Mouse (Mus musculus): Measurements from ENCODE around the gene Dok1. TPM values are rescaled to one million over a fixed set of nuclear protein-coding genes. Genes with fewer than 3 reads are reported as not detected.

The Dok1 gene
- total and polyA plus RNA-seq, 3 experiments = 18.7 to 22.3 TPM; not detected in 1

DNA sequence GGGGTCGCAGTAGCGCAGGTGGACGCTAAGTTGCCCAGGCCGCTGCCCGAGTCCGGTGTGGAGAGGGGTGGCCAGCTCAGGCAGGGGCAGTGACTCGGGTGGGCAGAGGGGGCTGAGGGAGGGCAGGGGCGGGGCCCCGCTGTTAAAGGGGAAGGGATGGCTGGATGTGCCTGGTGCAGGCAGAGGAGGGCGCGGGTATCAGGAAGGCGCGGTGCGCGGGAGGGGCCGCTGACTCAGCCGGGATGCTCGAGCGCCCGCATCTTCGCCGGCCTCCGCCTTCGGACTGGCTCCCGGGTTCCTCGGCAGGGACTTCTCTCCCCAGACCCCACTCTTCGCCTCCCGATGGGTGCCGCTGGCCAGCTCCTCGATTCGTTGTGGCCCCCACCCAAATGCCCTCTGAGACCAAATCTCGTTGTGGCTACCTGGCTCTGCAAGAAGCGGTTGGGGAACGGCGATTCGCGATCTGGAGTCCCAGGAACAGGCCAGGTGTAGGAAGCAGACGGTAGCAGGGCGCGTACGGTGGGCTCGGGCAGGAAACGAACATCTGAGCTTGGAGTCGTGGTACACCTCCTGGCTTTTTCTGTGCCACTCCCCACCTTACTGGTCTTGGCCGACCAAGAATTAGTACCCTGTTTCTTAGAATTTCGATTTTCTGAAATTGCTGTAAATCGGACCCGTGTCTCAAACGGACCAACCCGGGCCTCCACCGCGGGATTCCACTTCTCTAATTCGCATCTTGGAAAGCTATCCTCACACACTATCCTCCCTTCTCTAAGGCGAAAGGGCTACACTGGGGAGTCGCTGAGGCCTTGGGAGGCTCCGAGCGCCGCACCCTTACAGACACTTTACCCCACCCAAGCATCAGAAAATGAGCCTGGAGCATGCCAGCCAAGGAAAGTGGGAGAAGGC lies 37.3 kb upstream of the Dok1 start:
- DNase-seq (ENCODE audit: low read depth, low spot score) = no peak
- H3K4me3 ChIP-seq (ENCODE audit: control insufficient read depth in 1 of 2, insufficient read depth in 1 of 2, low read depth in 2 of 2, low read length in 2 of 2) = no peak overlapping the region
- no peaks in the 10 kb centered on the region for H3K27me3 ChIP-seq (ENCODE audit: control insufficient read depth in 1 of 2, insufficient read depth in 2 of 2, low read length in 2 of 2)
- no peaks in the 10 kb centered on the region for H3K4me1 ChIP-seq (ENCODE audit: control insufficient read depth in 1 of 2, insufficient read depth in 2 of 2, low read length in 2 of 2)
- TF ChIP-seq E2F4 (IDR thresholded peaks at IDR 0.05; ENCODE audit: borderline replicate concordance, low read depth, low read length) (no peak), POLR2AphosphoS2 (IDR thresholded peaks at IDR 0.05; ENCODE audit: low read length) (no peak), GATA1 (IDR thresholded peaks at IDR 0.05; ENCODE audit: low read depth, low read length) (no peak), NELFE (IDR thresholded peaks at IDR 0.05; ENCODE audit: low read depth, low read length) (no peak), BHLHE40 (IDR thresholded peaks at IDR 0.05; ENCODE audit: borderline replicate concordance, low read depth, low read length) (no peak), ELF1 (IDR thresholded peaks at IDR 0.05; ENCODE audit: low read depth, low read length) (no peak), NRF1 (IDR thresholded peaks at IDR 0.05; ENCODE audit: insufficient read depth, low read depth, low read length, poor library complexity, severe bottlenecking) (no peak), CHD2 (IDR thresholded peaks at IDR 0.05; ENCODE audit: low read length) (no peak)
- H3K27ac ChIP-seq (ENCODE audit: control insufficient read depth, low read depth, low read length) = no peak overlapping the region
- H3K9ac ChIP-seq (ENCODE audit: control insufficient read depth, low read depth, low read length, poor library complexity, severe bottlenecking) = no peak overlapping the region
- no peaks in the 10 kb centered on the region for H3K79me2 ChIP-seq (ENCODE audit: control insufficient read depth, insufficient read depth, low read length, poor library complexity)
- no peaks in the 10 kb centered on the region for H3K36me3 ChIP-seq (ENCODE audit: control insufficient read depth in 1 of 2, insufficient read depth in 2 of 2, low read length in 2 of 2)
- H3K9me3 ChIP-seq (replicated peaks; ENCODE audit: insufficient read depth, low read length) = no peaks in the 10 kb centered on the region

DNA sequence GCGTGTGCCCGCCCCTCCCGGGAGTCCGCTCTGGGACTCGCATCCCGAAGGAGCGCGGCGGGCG lies 36.8 kb upstream of the Dok1 start, which contains the start of gene Tlx2:
TSS of gene Tlx2 (minus strand) at position 47 of the 64 bp plus-strand sequence.
- no peaks in the 10 kb centered on the region for H3K36me3 ChIP-seq (ENCODE audit: control insufficient read depth in 1 of 2, insufficient read depth in 2 of 2, low read length in 2 of 2)
- H3K27ac ChIP-seq (ENCODE audit: control insufficient read depth, low read depth, low read length) = no peak within 1 kb of the TSS
- no peak within 1 kb of the TSS for H3K9ac ChIP-seq (ENCODE audit: control insufficient read depth, low read depth, low read length, poor library complexity, severe bottlenecking)
- H3K79me2 ChIP-seq (ENCODE audit: control insufficient read depth, insufficient read depth, low read length, poor library complexity) = no peaks in the 10 kb centered on the region
- no peak for DNase-seq (ENCODE audit: low read depth, low spot score)
- H3K9me3 ChIP-seq (replicated peaks; ENCODE audit: insufficient read depth, low read length) = no peaks in the 10 kb centered on the region
- H3K4me3 ChIP-seq (ENCODE audit: control insufficient read depth in 1 of 2, insufficient read depth in 1 of 2, low read depth in 2 of 2, low read length in 2 of 2) = no peak within 1 kb of the TSS
- no peaks in the 10 kb centered on the region for H3K27me3 ChIP-seq (ENCODE audit: control insufficient read depth in 1 of 2, insufficient read depth in 2 of 2, low read length in 2 of 2)
- H3K4me1 ChIP-seq (ENCODE audit: control insufficient read depth in 1 of 2, insufficient read depth in 2 of 2, low read length in 2 of 2) = no peaks in the 10 kb centered on the region
- TF ChIP-seq MXI1 (IDR thresholded peaks at IDR 0.05; ENCODE audit: low read depth, low read length) (no peak), HCFC1 (IDR thresholded peaks at IDR 0.05; ENCODE audit: low read depth, low read length) (no peak), POLR2AphosphoS5 (IDR thresholded peaks at IDR 0.05; ENCODE audit: borderline replicate concordance, low read depth, low read length) (no peak), NRF1 (IDR thresholded peaks at IDR 0.05; ENCODE audit: insufficient read depth, low read depth, low read length, poor library complexity, severe bottlenecking) (no peak), MAZ (IDR thresholded peaks at IDR 0.05; ENCODE audit: low read depth, low read length) (no peak), POLR2AphosphoS2 (IDR thresholded peaks at IDR 0.05; ENCODE audit: low read length) (no peak), POLR2A (IDR thresholded peaks at IDR 0.05; ENCODE audit: control insufficient read depth in 1 of 2, insufficient read depth in 1 of 2, low read depth in 1 of 2, low read length in 2 of 2, poor library complexity in 1 of 2) (no peak), BHLHE40 (IDR thresholded peaks at IDR 0.05; ENCODE audit: borderline replicate concordance, low read depth, low read length) (no peak), ZMIZ1 (IDR thresholded peaks at IDR 0.05; ENCODE audit: low read depth, low read length) (no peak), TCF12 (IDR thresholded peaks at IDR 0.05; ENCODE audit: low read depth, low read length) (no peak), KAT2A (conservative IDR thresholded peaks at IDR 0.05; ENCODE audit: low read depth, low read length) (no peak), ZNF384 (IDR thresholded peaks at IDR 0.05; ENCODE audit: low read depth, low read length) (no peak), SMC3 (IDR thresholded peaks at IDR 0.05; ENCODE audit: low read depth, low read length) (no peak)
